Mouse (Mus musculus): Measurements from ENCODE around the gene Calml4. TPM values are rescaled to one million over a fixed set of nuclear protein-coding genes. Genes with fewer than 3 reads are reported as not detected.
"Not testable (repeated sequence)": the region's sequence is repeated elsewhere in the genome, so short reads cannot be mapped to it uniquely, and the experiment has no call there.

Gene Calml4
- 1 to 10 TPM in 3 of 4 experiments, under 1 TPM in 1; 0.44 to 2.5 (median 1.5) TPM for total RNA-seq (2022)

- peak; percentile 66 for DNase-seq (ENCODE audit: low spot score)
These were observed at the start of gene Calml4 for GRCm38 (mm10) chr9:62857719-62858261. Gene Calml4, plus strand, starts transcription at chr9:62858080.

- no peak for DNase-seq (ENCODE audit: low spot score)
These were observed 47.8 kb upstream of the Calml4 start for GRCm38 (mm10) chr9:62810095-62810494.

- no peak for DNase-seq (ENCODE audit: low spot score)
These were observed 47.1 kb upstream of the Calml4 start for GRCm38 (mm10) chr9:62810543-62811515.

GRCm38 (mm10) chr9:62811516-62812121 lies 46.3 kb upstream of the Calml4 start, which contains the start of gene Fem1b:
Gene Fem1b, minus strand, starts transcription at chr9:62811934.
- peak; percentile 91 for DNase-seq (ENCODE audit: low spot score)

GRCm38 (mm10) chr9:62812216-62813049 lies 45.4 kb upstream of the Calml4 start:
- peak; percentile 13 for DNase-seq (ENCODE audit: low spot score)

- DNase-seq (ENCODE audit: low spot score) = no peak
These were observed 43.1 kb upstream of the Calml4 start for GRCm38 (mm10) chr9:62814751-62815150.

GRCm38 (mm10) chr9:62816323-62817098 lies 41.4 kb upstream of the Calml4 start:
- DNase-seq (ENCODE audit: low spot score) = no peak

GRCm38 (mm10) chr9:62817099-62817571 lies 40.7 kb upstream of the Calml4 start:
- DNase-seq (ENCODE audit: low spot score) = peak; percentile 76

- DNase-seq (ENCODE audit: low spot score) = no peak
These were observed 39.9 kb upstream of the Calml4 start for GRCm38 (mm10) chr9:62817828-62818614.

- DNase-seq (ENCODE audit: low spot score) = no peak
These were observed 38.4 kb upstream of the Calml4 start for GRCm38 (mm10) chr9:62819494-62819893.

- DNase-seq (ENCODE audit: low spot score) = not testable (repeated sequence)
These were observed 38.0 kb upstream of the Calml4 start for GRCm38 (mm10) chr9:62819910-62820309.

- DNase-seq (ENCODE audit: low spot score) = no peak
These were observed 37.1 kb upstream of the Calml4 start for GRCm38 (mm10) chr9:62820829-62821228.

- no peak for DNase-seq (ENCODE audit: low spot score)
These were observed 36.1 kb upstream of the Calml4 start for GRCm38 (mm10) chr9:62821811-62822210.

- DNase-seq (ENCODE audit: low spot score) = no peak
These were observed 32.0 kb upstream of the Calml4 start for GRCm38 (mm10) chr9:62825791-62826393.

GRCm38 (mm10) chr9:62826456-62826855 lies 31.4 kb upstream of the Calml4 start:
- no peak for DNase-seq (ENCODE audit: low spot score)

GRCm38 (mm10) chr9:62827939-62828652 lies 29.8 kb upstream of the Calml4 start:
- DNase-seq (ENCODE audit: low spot score) = peak; percentile 32

GRCm38 (mm10) chr9:62828662-62829086 lies 29.2 kb upstream of the Calml4 start:
- peak; percentile 96 for DNase-seq (ENCODE audit: low spot score)

- no peak for DNase-seq (ENCODE audit: low spot score)
These were observed 28.0 kb upstream of the Calml4 start for GRCm38 (mm10) chr9:62829877-62830276.

All from heart, adult 8-10 months (tissue).